Mouse (Mus musculus): ENCODE results near the gene Gm21876.
"Not testable (repeated sequence)": the region's sequence is repeated elsewhere in the genome, so short reads cannot be mapped to it uniquely, and the experiment has no call there.

The Gm21876 gene

GRCm38 (mm10) chrX:21175553-21175952, at the start of gene Gm21876:
Gm21876 (minus strand) TSS chrX:21175653.
- no peak for DNase-seq (ENCODE audit: low read depth)

GRCm38 (mm10) chrX:21220422-21220821, 45.0 kb upstream of the Gm21876 start:
- no peak for DNase-seq (ENCODE audit: low read depth)

GRCm38 (mm10) chrX:21146675-21147074, 28.8 kb downstream of the Gm21876 start:
- DNase-seq (ENCODE audit: low read depth), result not testable (repeated sequence)

Measured in c-Kit-positive CD71-negative TER-119-negative erythroid progenitor cells, embryonic 14.5 days (primary cell).